Mouse (Mus musculus) megakaryocyte progenitor cell, adult 5-6 weeks (primary cell): ENCODE results near the gene Cyb561. TPM values are rescaled to one million over a fixed set of nuclear protein-coding genes. Genes with fewer than 3 reads are reported as not detected.

Experiments used
- ATAC-seq: replicated peaks from 2 replicates; pipeline ENCODE4 v1.8.0; 2016; ENCODE audit warnings: mild to moderate bottlenecking, moderate TSS enrichment, inconsistent platforms; ENCODE audit not compliant: poor library complexity
- total RNA-seq, 2 experiments: library from RNA; stranded (forward) in 1 of 2; stranded (reverse) in 1 of 2; fragments of 157-497, 149-512 nt in 1 of 2; fragments of 200-1000 nt in 1 of 2; gene quantifications; 2 replicates each; pipeline versions ENCODE4 v1.2.3 to v1.2.4; 2015 to 2017

The Cyb561 gene
- total RNA-seq (2015) (0.52 and 0.90 TPM in 2 replicates), total RNA-seq (2017) (0.68 and 0.96 TPM in 2 replicates)

DNA sequence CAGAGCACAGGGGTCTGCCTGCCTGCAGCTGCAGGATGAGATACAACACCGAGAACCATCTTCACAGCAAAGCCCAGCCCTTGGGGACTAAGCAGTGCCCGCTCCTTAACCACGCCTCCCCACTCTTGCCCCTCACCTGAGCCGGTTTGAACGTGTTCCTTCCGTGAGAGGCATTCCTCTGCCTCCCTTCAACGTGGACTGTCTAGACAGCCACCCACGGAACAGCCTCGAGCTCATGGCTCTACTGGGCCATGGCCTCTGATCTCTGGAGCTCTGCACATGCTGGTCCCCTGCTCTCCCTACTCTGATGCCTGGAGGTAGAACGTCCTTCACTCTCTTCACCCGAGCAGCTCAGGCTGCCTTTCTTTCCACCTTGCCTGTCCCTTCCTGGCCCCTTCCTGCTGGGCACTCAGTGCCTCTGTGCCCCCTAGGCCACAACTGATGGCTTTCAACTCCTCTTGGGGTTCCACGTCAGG, at the start of gene Cyb561:
Cyb561 (minus strand) TSS at position 426 of the 476 bp plus-strand sequence.
- ATAC-seq: no peak

- peak; percentile 81 for ATAC-seq
These were observed 48.6 kb upstream of the Cyb561 start for GRCm38 (mm10) chr11:106001718-106002117.

DNA sequence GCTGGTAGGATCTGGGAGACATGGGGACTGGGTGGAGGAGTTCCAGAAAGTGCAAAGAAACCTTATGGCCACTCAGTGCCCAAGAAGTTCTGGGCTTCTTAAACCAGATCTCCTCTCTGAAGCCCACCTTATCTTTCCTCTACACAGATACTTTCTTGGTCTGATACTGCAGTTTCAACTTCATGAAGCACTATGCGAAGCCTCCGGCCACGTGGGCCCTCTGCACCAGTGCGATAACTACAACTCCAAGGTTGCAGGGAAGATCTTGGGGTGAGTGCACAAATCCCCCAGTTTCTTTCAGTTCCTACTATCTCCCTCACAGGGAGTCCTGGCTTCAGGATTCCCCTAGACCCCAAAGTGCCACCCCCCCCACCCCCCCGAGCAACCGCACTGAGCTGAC, 46.9 kb upstream of the Cyb561 start:
- no peak for ATAC-seq

- no peak for ATAC-seq
These were observed 41.2 kb upstream of the Cyb561 start, which contains the start of gene Ace3 for GRCm38 (mm10) chr11:105994375-105994774. Gene Ace3, plus strand, starts transcription at chr11:105994675.

- ATAC-seq: peak; percentile 84
These were observed 37.1 kb upstream of the Cyb561 start for GRCm38 (mm10) chr11:105990231-105990630.

- ATAC-seq: no peak
These were observed 36.3 kb upstream of the Cyb561 start for GRCm38 (mm10) chr11:105989446-105989845.

- ATAC-seq: no peak
These were observed 34.3 kb upstream of the Cyb561 start for GRCm38 (mm10) chr11:105987446-105987845.

DNA sequence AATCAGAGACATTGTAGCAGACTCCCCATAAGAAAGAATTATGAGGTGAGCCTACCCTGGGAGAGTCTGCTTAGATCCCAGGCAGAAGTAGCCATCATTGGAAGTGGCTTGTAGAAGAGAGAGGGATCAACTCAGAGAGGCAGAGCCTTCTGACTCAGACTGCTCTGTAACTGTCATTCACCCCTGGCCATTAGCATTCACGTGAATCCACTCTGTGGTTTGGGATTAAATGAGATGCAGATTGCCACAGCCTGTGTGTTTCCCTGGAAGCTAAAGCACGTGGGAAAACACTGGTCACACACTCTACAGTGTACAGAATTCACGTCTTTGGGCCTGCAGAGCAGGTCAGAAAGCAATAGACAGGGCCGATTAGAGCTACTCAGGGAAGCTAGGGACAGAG, 31.3 kb upstream of the Cyb561 start:
- no peak for ATAC-seq

- ATAC-seq: no peak
These were observed 25.5 kb upstream of the Cyb561 start for GRCm38 (mm10) chr11:105978634-105979033.

- ATAC-seq: no peak
These were observed 25.1 kb upstream of the Cyb561 start for GRCm38 (mm10) chr11:105978232-105978631.

DNA sequence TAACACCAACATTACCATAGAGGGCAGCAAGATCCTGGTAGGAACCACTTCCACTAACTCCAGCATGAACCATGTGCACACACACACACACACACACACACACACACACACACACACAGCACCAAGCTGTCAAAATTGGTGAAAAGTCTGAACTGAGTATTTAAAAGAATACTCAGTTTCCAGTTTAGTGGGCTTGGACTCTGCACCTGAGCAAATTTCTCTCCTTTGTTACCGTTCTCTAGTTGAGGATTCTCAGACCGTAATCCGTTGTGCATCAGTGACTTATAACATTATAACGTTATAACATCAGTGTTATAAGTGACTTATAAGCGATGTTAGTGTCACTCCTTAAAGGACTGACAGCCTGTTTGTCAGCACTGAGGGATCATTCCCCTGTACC, 22.5 kb upstream of the Cyb561 start:
- ATAC-seq: no peak

DNA sequence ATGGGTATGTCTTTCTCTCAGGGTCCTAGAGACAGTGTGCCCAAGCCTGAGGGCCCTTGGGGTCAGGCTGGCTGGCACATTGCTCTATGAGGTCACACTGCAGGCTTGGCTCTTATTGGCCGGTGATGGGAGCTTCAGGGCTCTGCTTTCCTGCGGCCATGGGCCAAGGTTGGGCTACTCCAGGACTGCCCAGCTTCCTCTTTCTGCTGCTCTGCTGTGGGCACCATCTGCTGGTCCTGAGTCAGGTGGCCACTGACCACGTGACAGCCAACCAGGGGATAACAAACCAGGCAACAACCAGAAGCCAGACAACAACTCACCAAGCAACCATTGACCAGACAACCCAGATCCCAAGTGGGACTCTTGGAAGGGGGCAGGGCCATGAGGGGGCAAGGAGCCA, 21.9 kb upstream of the Cyb561 start:
- ATAC-seq: peak; percentile 26; the same call in 1 of the 2 replicates

DNA sequence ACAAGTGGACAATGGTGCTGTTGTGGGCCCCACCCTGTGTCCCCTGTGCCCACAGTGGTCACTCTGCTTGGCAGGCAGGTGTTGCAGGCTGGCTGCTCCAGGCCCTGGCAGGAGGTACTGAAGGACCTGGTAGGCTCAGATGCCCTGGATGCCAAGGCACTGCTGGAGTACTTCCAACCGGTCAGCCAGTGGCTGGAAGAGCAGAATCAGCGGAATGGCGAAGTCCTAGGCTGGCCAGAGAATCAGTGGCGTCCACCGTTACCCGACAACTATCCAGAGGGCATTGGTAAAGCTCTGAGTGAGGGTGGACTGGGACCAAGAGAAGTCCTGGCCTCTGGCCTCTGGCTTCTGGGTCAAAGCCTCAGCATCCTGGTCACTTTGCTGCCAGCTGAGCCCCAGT, 21.5 kb upstream of the Cyb561 start:
- no peak for ATAC-seq

DNA sequence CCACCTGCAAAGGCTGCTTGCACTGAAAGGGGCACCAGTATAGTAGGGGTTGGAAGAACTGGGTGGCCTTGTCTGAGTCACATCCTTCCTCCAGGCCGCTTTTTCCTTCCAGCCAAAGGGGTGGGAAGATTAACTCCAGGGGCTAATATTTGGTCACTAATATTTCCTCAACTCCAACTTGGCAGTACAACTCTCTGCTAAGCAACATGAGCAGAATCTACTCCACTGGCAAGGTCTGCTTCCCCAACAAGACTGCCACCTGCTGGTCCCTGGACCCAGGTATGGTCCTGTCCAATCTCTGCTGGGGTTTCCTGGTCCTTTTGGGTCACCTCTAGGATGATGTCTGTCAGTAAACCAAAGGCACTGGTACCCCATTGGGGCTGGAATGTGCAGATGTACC, 16.4 kb upstream of the Cyb561 start:
- no peak for ATAC-seq

DNA sequence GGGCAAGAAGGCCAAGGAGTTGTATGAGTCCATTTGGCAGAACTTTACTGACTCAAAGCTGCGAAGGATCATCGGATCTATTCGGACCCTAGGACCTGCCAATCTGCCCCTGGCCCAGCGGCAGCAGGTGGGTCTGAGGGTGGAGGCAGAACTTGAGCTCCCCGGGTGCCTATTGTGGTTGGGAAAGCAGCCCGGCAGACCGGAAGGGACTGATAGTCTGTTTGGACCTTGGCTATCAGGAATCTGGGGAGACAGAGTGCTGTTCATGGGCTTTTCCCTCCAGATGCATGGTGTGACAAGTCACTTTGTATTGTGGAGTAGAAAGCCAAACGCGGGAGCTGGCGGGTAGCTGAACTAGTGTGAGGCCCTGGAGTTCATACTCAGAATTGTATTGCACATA, 15.8 kb upstream of the Cyb561 start:
- no peak for ATAC-seq

DNA sequence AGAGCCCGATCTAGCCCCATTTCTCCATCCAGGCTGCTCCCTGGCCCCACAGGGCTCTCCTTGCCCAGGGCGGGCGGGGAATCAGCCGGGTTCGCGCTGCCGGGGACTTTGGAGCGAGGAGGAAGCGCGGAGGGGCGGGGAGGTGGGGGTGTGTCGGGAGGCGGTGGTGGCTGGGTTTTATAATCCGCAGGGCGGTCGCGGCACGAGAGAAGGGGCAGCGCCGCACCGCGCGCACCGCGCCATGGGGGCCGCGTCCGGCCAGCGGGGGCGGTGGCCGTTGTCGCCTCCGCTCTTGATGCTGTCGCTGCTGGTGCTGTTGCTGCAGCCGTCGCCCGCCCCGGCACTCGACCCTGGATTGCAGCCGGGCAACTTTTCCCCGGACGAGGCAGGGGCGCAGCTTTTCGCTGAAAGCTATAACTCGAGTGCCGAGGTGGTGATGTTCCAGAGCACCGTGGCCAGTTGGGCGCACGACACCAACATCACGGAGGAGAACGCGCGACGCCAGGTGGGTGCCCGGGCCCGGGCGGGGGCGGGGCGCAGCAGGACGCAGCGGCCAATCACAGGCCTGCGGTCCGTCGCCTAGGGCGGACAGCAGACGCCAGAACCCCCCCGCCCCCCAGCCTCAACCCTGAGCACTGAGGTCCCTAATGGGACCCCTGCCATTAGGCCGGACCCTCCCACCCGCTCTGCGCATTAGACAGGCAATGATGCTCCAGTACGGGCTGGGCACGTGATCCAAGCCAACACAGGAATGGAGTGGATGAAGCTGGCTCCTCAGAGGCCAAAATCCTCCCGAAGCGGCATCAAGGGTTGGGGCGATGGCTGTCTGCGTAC, 14.8 kb upstream of the Cyb561 start, which contains the start of gene Ace:
Ace (plus strand) TSS at position 205 of the 834 bp plus-strand sequence.
- ATAC-seq: 0 out of 2 replicates have a peak, but pooled peaks have one; percentile 34

GRCm38 (mm10) chr11:105966288-105966687, 13.2 kb upstream of the Cyb561 start:
- ATAC-seq: 0 out of 2 replicates have a peak, but pooled peaks have one; percentile 35

DNA sequence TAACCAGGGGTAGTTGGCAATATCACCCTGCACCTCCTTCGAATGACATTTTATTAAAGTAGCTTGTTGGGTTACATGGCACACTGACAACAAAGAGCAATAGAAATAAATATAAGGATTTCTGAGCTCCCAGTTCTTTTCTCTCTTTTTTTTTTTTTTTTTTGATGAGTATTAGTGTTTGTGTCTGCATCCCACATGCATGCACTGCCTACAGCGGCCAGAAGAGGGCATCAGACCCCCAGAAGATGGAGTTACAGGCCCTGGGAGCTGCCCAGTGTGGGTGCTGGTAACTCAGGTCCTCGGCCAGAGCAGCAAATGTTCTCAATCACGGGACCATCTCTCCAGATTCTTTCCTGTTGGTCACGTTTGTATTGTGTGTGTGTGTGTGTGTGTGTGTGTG, 11.6 kb upstream of the Cyb561 start:
- ATAC-seq: peak; percentile 56; the same call in 1 of the 2 replicates

GRCm38 (mm10) chr11:105959355-105959754, 6.2 kb upstream of the Cyb561 start:
- peak; percentile 48 for ATAC-seq

GRCm38 (mm10) chr11:105958566-105958965, 5.4 kb upstream of the Cyb561 start:
- ATAC-seq: no peak

DNA sequence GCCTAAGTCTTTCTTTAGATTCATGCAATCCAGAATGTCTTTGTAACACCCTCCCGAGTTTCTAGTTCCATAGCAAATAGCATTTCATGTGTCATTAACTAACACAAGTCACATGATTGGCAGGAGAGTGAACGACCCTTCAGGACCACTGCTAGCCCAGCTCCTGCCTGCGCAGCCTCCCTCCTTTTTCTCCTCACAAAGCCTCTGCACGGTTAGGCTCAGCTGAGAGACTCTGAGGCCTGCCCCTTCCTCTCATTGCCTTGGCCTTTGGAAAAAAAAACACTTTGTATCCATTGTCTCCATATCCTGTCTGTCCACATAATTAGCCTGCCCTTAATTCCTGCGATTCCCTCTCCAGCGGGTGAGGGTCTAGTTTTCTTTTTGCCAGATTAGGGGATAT, 4.4 kb upstream of the Cyb561 start:
- no peak for ATAC-seq

- no peak for ATAC-seq
These were observed 2.8 kb upstream of the Cyb561 start for GRCm38 (mm10) chr11:105955815-105956430.
